Mouse (Mus musculus): ENCODE measurements around the gene Zfp507.

DNA sequence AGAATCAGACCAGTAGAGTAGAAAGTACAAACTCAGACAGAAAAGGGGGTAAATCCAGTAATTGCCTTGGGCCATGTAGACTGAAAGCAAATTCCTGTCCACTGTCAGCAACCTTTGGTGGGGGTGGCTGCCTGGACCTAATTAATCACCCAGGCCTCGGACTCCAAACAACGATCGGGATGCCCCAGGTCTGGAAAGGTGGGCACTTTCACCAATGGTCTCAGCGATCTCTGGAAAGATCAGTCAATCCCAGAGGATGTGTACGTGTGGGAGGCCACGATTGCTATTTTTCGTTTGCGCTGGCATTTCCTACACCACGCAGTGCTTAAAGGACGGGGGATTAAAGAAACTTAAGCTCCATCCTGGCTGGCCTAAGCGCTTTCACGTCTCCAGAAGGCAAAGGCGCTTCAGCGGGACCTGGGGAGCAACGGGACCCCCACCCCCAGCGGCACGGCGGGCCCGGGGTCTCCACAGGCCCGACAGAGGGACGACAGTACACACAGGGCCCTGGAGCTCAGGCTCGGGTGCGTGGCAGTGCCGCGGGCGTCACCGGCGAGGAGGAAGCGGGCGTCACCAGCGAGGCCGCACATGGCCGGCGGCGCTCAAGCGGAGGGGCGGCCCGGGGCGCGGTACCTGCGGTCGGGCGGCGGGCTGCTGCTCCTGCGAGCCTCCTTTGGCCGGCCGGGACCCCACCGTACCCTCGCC lies 450 bp downstream of the Zfp507 start:
- no peak for TF ChIP-seq CTCF (IDR thresholded peaks at IDR 0.05; ENCODE audit: control insufficient read depth, insufficient read depth, insufficient replicate concordance, low read depth, low read length)
- TF ChIP-seq POLR2A (IDR thresholded peaks at IDR 0.05; ENCODE audit: control insufficient read depth, low read depth, low read length), result peak; percentile 32; the same call in 1 of the 2 replicates
